Mouse (Mus musculus): ENCODE results near the gene Yars. TPM values are rescaled to one million over a fixed set of nuclear protein-coding genes. Genes with fewer than 3 reads are reported as not detected.
"Not testable (repeated sequence)": the region's sequence is repeated elsewhere in the genome, so short reads cannot be mapped to it uniquely, and the experiment has no call there.

Gene Yars
- polyA plus RNA-seq, 1 experiment from 2014 or later: 98.9 TPM

GRCm38 (mm10) chr4:129204655-129205054 is 15.1 kb downstream of the Yars start:
- H3K9me3 ChIP-seq (replicated peaks): no peaks in the 10 kb centered on the region
- no peak overlapping the region for H3K4me3 ChIP-seq
- H3K4me1 ChIP-seq: no peaks in the 10 kb centered on the region
- DNase-seq (ENCODE audit: low spot score): no peak
- 95% methylated on average over 10 of the region's 10 CpGs for WGBS
- H3K27ac ChIP-seq: no peak overlapping the region
- no peaks in the 10 kb centered on the region for H3K27me3 ChIP-seq (ENCODE audit: low read depth, poor library complexity, severe bottlenecking)
- H3K36me3 ChIP-seq: peaks cover 97% of the 10 kb centered on the region

GRCm38 (mm10) chr4:129206792-129207191 is 17.2 kb downstream of the Yars start:
- no peaks in the 10 kb centered on the region for H3K27me3 ChIP-seq (ENCODE audit: low read depth, poor library complexity, severe bottlenecking)
- no peak for DNase-seq (ENCODE audit: low spot score)
- H3K4me1 ChIP-seq: no peaks in the 10 kb centered on the region
- H3K36me3 ChIP-seq: peaks cover 95% of the 10 kb centered on the region
- no peaks in the 10 kb centered on the region for H3K9me3 ChIP-seq (replicated peaks)
- no peak overlapping the region for H3K27ac ChIP-seq
- no peak overlapping the region for H3K4me3 ChIP-seq
- WGBS: 94% methylated on average over 8 of the region's 8 CpGs

GRCm38 (mm10) chr4:129209504-129209903 is 19.9 kb downstream of the Yars start:
- Histone ChIP-seq H3K27me3 (ENCODE audit: low read depth, poor library complexity, severe bottlenecking) (no peaks in the 10 kb centered on the region), H3K4me3 (no peak overlapping the region), H3K27ac (no peak overlapping the region), H3K9me3 (replicated peaks) (no peaks in the 10 kb centered on the region), H3K4me1 (no peaks in the 10 kb centered on the region), H3K36me3 (peaks cover 96% of the 10 kb centered on the region)
- 72% methylated on average over 7 of the region's 7 CpGs for WGBS
- DNase-seq (ENCODE audit: low spot score): no peak

GRCm38 (mm10) chr4:129211461-129211860 is 21.9 kb downstream of the Yars start:
- Histone ChIP-seq H3K36me3 (peaks cover 97% of the 10 kb centered on the region), H3K27me3 (ENCODE audit: low read depth, poor library complexity, severe bottlenecking) (no peaks in the 10 kb centered on the region)
- 97% methylated on average over 4 of the region's 4 CpGs for WGBS

GRCm38 (mm10) chr4:129212486-129212885 is 22.9 kb downstream of the Yars start:
- not testable (repeated sequence) for DNase-seq (ENCODE audit: low spot score); H3K27ac ChIP-seq; H3K9me3 ChIP-seq (replicated peaks); H3K4me1 ChIP-seq; H3K4me3 ChIP-seq; H3K27me3 ChIP-seq (ENCODE audit: low read depth, poor library complexity, severe bottlenecking)
- H3K36me3 ChIP-seq: peaks cover 97% of the 10 kb centered on the region
- WGBS: 75% methylated on average over 3 of the region's 3 CpGs

More at GRCm38 (mm10) chr4:129211461-129211860, 21.9 kb downstream of the Yars start:
- no peak overlapping the region for H3K27ac ChIP-seq
- H3K9me3 ChIP-seq (replicated peaks): no peaks in the 10 kb centered on the region
- H3K4me1 ChIP-seq: no peaks in the 10 kb centered on the region
- no peak overlapping the region for H3K4me3 ChIP-seq
- no peak for DNase-seq (ENCODE audit: low spot score)

- peaks cover 92% of the 10 kb centered on the region for H3K36me3 ChIP-seq
- no peaks in the 10 kb centered on the region for H3K9me3 ChIP-seq (replicated peaks)
- H3K27ac ChIP-seq: no peak overlapping the region
- peaks cover 41% of the 10 kb centered on the region for H3K4me1 ChIP-seq
- DNase-seq (ENCODE audit: low spot score): no peak
- peaks cover 25% of the 10 kb centered on the region for H3K27me3 ChIP-seq (ENCODE audit: low read depth, poor library complexity, severe bottlenecking)
- no peak overlapping the region for H3K4me3 ChIP-seq
- WGBS: 79% methylated on average over 7 of the region's 7 CpGs
Measured at GRCm38 (mm10) chr4:129218569-129219175, 29.1 kb downstream of the Yars start.

GRCm38 (mm10) chr4:129219198-129219597 is 29.6 kb downstream of the Yars start:
- no peak for DNase-seq (ENCODE audit: low spot score)
- H3K4me1 ChIP-seq: peaks cover 46% of the 10 kb centered on the region
- H3K27ac ChIP-seq: no peak overlapping the region
- H3K27me3 ChIP-seq (ENCODE audit: low read depth, poor library complexity, severe bottlenecking): peaks cover 30% of the 10 kb centered on the region
- no peak overlapping the region for H3K4me3 ChIP-seq
- H3K9me3 ChIP-seq (replicated peaks): no peaks in the 10 kb centered on the region
- WGBS: 84% methylated on average over 10 of the region's 10 CpGs
- H3K36me3 ChIP-seq: peaks cover 87% of the 10 kb centered on the region

GRCm38 (mm10) chr4:129220376-129221089 is 31.0 kb downstream of the Yars start:
- no peak overlapping the region for H3K4me3 ChIP-seq
- peaks cover 50% of the 10 kb centered on the region for H3K4me1 ChIP-seq
- H3K27ac ChIP-seq: peak overlapping the region; percentile 37
- no peaks in the 10 kb centered on the region for H3K9me3 ChIP-seq (replicated peaks)
- peaks cover 79% of the 10 kb centered on the region for H3K36me3 ChIP-seq
- DNase-seq (ENCODE audit: low spot score): no peak
- WGBS: 72% methylated on average over 7 of the region's 7 CpGs
- H3K27me3 ChIP-seq (ENCODE audit: low read depth, poor library complexity, severe bottlenecking): peaks cover 44% of the 10 kb centered on the region

- no peak for DNase-seq (ENCODE audit: low spot score)
- H3K27me3 ChIP-seq (ENCODE audit: low read depth, poor library complexity, severe bottlenecking): peaks cover 52% of the 10 kb centered on the region
- H3K27ac ChIP-seq: no peak overlapping the region
- H3K9me3 ChIP-seq (replicated peaks): no peaks in the 10 kb centered on the region
- H3K36me3 ChIP-seq: peaks cover 74% of the 10 kb centered on the region
- no peak overlapping the region for H3K4me3 ChIP-seq
- peaks cover 56% of the 10 kb centered on the region for H3K4me1 ChIP-seq
- 73% methylated on average over 23 of the region's 23 CpGs for WGBS
Measured at GRCm38 (mm10) chr4:129221097-129222010, 31.8 kb downstream of the Yars start.

GRCm38 (mm10) chr4:129222019-129222925 is 32.7 kb downstream of the Yars start:
- DNase-seq (ENCODE audit: low spot score): no peak
- Histone ChIP-seq H3K36me3 (peaks cover 65% of the 10 kb centered on the region), H3K4me1 (peaks cover 65% of the 10 kb centered on the region), H3K27me3 (ENCODE audit: low read depth, poor library complexity, severe bottlenecking) (peaks cover 61% of the 10 kb centered on the region), H3K4me3 (no peak overlapping the region), H3K9me3 (replicated peaks) (no peaks in the 10 kb centered on the region), H3K27ac (peak overlapping the region; percentile 32; the same call in 1 of the 2 replicates)
- 59% methylated on average over 31 of the region's 31 CpGs for WGBS

- Histone ChIP-seq H3K4me3 (peak overlapping the region; percentile 45), H3K9me3 (replicated peaks) (no peaks in the 10 kb centered on the region), H3K4me1 (peaks cover 73% of the 10 kb centered on the region), H3K36me3 (peaks cover 51% of the 10 kb centered on the region), H3K27ac (peak overlapping the region; percentile 69), H3K27me3 (ENCODE audit: low read depth, poor library complexity, severe bottlenecking) (peaks cover 75% of the 10 kb centered on the region)
- 29% methylated on average over 55 of the region's 55 CpGs for WGBS
- peak; percentile 66 for DNase-seq (ENCODE audit: low spot score)
Measured at GRCm38 (mm10) chr4:129223421-129224281, 34.1 kb downstream of the Yars start.
